Mouse (Mus musculus) cerebellum, adult 2 months (tissue): ENCODE results near the gene Mid1ip1.

Experiments used
- CTCF ChIP-seq: fragments of 200-500 bp; IDR thresholded peaks from 2 replicates; pipeline ENCODE4 v1.5.1; 2011; ENCODE audit warnings: low read depth, mild to moderate bottlenecking, control low read depth, low read length, moderate library complexity, borderline replicate concordance; ENCODE audit not compliant: insufficient read depth
- POLR2A ChIP-seq: fragments of 200-500 bp; IDR thresholded peaks from 2 replicates; pipeline ENCODE4 v1.6.1; 2011; ENCODE audit warnings: low read length, control low read depth, borderline replicate concordance; ENCODE audit not compliant: insufficient read depth

DNA sequence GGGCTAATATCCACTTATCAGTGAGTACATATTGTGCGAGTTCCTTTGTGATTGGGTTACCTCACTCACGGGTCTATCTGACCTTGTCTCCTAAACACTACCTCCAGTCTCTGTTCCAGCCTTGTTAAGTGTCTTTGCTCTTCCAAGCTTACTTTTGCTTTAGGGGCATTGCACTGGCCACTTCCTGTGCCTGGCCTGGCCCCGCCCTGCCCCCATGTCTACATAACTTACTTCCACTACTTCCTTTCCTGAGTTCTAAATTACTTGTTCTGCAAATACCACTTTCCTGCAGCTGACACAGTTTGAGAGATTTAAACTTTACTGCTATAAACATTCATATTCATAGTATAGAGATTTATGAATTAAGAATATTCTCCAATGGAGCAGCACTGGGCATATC is 8.1 kb upstream of the Mid1ip1 start:
- TF ChIP-seq POLR2A: no peak
- TF ChIP-seq CTCF: no peak
